Mouse (Mus musculus) C2C12 (cell line): ENCODE data around the gene Arap1. TPM values are rescaled to one million over a fixed set of nuclear protein-coding genes. Genes with fewer than 3 reads are reported as not detected.

Experiments used
- H3K27me3 ChIP-seq: one replicate; pipeline ENCODE4 v1.6.1; 2011; ENCODE audit not compliant: control insufficient read depth, insufficient read depth, insufficient read length
- H3K36me3 ChIP-seq: one replicate; pipeline ENCODE4 v1.6.1; 2011; ENCODE audit not compliant: control insufficient read depth, insufficient read depth
- H3K4me3 ChIP-seq: one replicate; pipeline ENCODE4 v1.5.1; 2011; ENCODE audit warnings: mild to moderate bottlenecking, control low read depth; ENCODE audit not compliant: poor library complexity, insufficient read depth, severe bottlenecking
- H3K79me2 ChIP-seq: one replicate; pipeline ENCODE4 v1.6.1; 2011; ENCODE audit not compliant: control insufficient read depth, insufficient read depth
- H3K79me3 ChIP-seq: one replicate; pipeline ENCODE4 v1.6.1; 2011; ENCODE audit warnings: low read depth, control low read depth
- H3ac ChIP-seq: one replicate; pipeline ENCODE3; 2011; ENCODE audit warnings: low read depth; ENCODE audit not compliant: control insufficient read depth, insufficient read length
- CEBPB ChIP-seq: IDR thresholded peaks from one replicate; pipeline ENCODE4 v1.6.1; 2011; ENCODE audit warnings: low read depth, mild to moderate bottlenecking, control low read depth, moderate library complexity
- CTCF ChIP-seq: IDR thresholded peaks from one replicate; pipeline ENCODE4 v1.5.1; 2011; ENCODE audit not compliant: control insufficient read depth, insufficient read depth, insufficient read length
- FOSL1 ChIP-seq: IDR thresholded peaks from one replicate; pipeline ENCODE4 v1.8.0; 2011; ENCODE audit warnings: mild to moderate bottlenecking, low read length; ENCODE audit not compliant: poor library complexity, insufficient read depth, severe bottlenecking
- MAX ChIP-seq: IDR thresholded peaks from one replicate; pipeline ENCODE4 v1.6.1; 2011; ENCODE audit warnings: mild to moderate bottlenecking, control low read depth
- MYOD1 ChIP-seq: IDR thresholded peaks from one replicate; pipeline ENCODE4 v1.6.1; 2011; ENCODE audit warnings: low read depth; ENCODE audit not compliant: control insufficient read depth, insufficient read length
- MYOG ChIP-seq: IDR thresholded peaks from one replicate; pipeline ENCODE4 v1.6.1; 2011; ENCODE audit not compliant: control insufficient read depth, insufficient read length; ENCODE audit errors: extremely low read depth
- USF1 ChIP-seq: IDR thresholded peaks from one replicate; pipeline ENCODE4 v1.6.1; 2011; ENCODE audit warnings: low read depth, mild to moderate bottlenecking, control low read depth, moderate library complexity
- polyA plus RNA-seq: library from polyadenylated mRNA; unstranded; fragments of >200 nt; fragmentation: generic; extraction: Trizol; gene quantifications from one replicate; pipeline ENCODE4 v1.2.1, GENCODE M21; 2012; ENCODE audit warnings: missing spikeins

Arap1 gene
- polyA plus RNA-seq, 1 experiment: 21.6 TPM

- no peak for TF ChIP-seq MYOD1
- TF ChIP-seq USF1: no peak
- TF ChIP-seq CTCF: no peak
- no peak for TF ChIP-seq MYOG
- no peak for TF ChIP-seq MAX
- TF ChIP-seq FOSL1: no peak
- no peak for TF ChIP-seq CEBPB
- no peaks in the 10 kb centered on the region for H3K27me3 ChIP-seq
- H3K79me3 ChIP-seq: no peaks in the 10 kb centered on the region
- no peak overlapping the region for H3ac ChIP-seq
- no peaks in the 10 kb centered on the region for H3K36me3 ChIP-seq
- H3K4me3 ChIP-seq: no peak overlapping the region
- no peaks in the 10 kb centered on the region for H3K79me2 ChIP-seq
These were observed 31.3 kb upstream of the Arap1 start for GRCm38 (mm10) chr7:101316591-101317001.

GRCm38 (mm10) chr7:101317014-101317413 is 30.9 kb upstream of the Arap1 start, which contains the start of gene Stard10:
Gene Stard10 (plus strand): TSS chr7:101317086.
- H3K79me2 ChIP-seq: no peaks in the 10 kb centered on the region
- no peaks in the 10 kb centered on the region for H3K36me3 ChIP-seq
- H3K4me3 ChIP-seq: no peak within 1 kb of the TSS
- no peak for TF ChIP-seq CEBPB
- no peak for TF ChIP-seq CTCF
- TF ChIP-seq USF1: no peak
- no peak for TF ChIP-seq MYOG
- TF ChIP-seq FOSL1: no peak
- no peak for TF ChIP-seq MAX
- TF ChIP-seq MYOD1: no peak
- no peaks in the 10 kb centered on the region for H3K79me3 ChIP-seq
- no peak within 1 kb of the TSS for H3ac ChIP-seq
- no peaks in the 10 kb centered on the region for H3K27me3 ChIP-seq

- TF ChIP-seq CEBPB (no peak), MYOD1 (no peak), MYOG (no peak), USF1 (no peak), FOSL1 (no peak), CTCF (no peak), MAX (no peak)
- Histone ChIP-seq H3K4me3 (no peak overlapping the region), H3K36me3 (no peaks in the 10 kb centered on the region), H3K79me2 (no peaks in the 10 kb centered on the region), H3K27me3 (no peaks in the 10 kb centered on the region), H3ac (no peak overlapping the region), H3K79me3 (no peaks in the 10 kb centered on the region)
These were observed 29.0 kb upstream of the Arap1 start for GRCm38 (mm10) chr7:101318848-101319247.

GRCm38 (mm10) chr7:101319796-101320195 is 28.1 kb upstream of the Arap1 start:
- H3K4me3 ChIP-seq: no peak overlapping the region
- H3K79me3 ChIP-seq: no peaks in the 10 kb centered on the region
- no peaks in the 10 kb centered on the region for H3K27me3 ChIP-seq
- no peak overlapping the region for H3ac ChIP-seq
- TF ChIP-seq CTCF (no peak), FOSL1 (no peak), MYOG (no peak), MYOD1 (no peak), USF1 (no peak), CEBPB (no peak), MAX (no peak)
- no peaks in the 10 kb centered on the region for H3K36me3 ChIP-seq
- no peaks in the 10 kb centered on the region for H3K79me2 ChIP-seq

GRCm38 (mm10) chr7:101320399-101321217 is 27.3 kb upstream of the Arap1 start:
- Histone ChIP-seq H3ac (no peak overlapping the region), H3K27me3 (no peaks in the 10 kb centered on the region), H3K79me2 (no peaks in the 10 kb centered on the region)

GRCm38 (mm10) chr7:101321218-101321827 is 26.5 kb upstream of the Arap1 start:
- no peaks in the 10 kb centered on the region for H3K79me2 ChIP-seq
- H3K27me3 ChIP-seq: no peaks in the 10 kb centered on the region
- peak overlapping the region; percentile 14 for H3K4me3 ChIP-seq
- H3ac ChIP-seq: peak overlapping the region; percentile 36
- no peak for TF ChIP-seq CTCF
- no peak for TF ChIP-seq USF1
- TF ChIP-seq CEBPB: no peak
- no peak for TF ChIP-seq FOSL1
- TF ChIP-seq MYOD1: no peak
- no peak for TF ChIP-seq MYOG
- TF ChIP-seq MAX: no peak
- no peaks in the 10 kb centered on the region for H3K79me3 ChIP-seq
- H3K36me3 ChIP-seq: no peaks in the 10 kb centered on the region

More at GRCm38 (mm10) chr7:101320399-101321217, 27.3 kb upstream of the Arap1 start:
- Histone ChIP-seq H3K79me3 (no peaks in the 10 kb centered on the region), H3K4me3 (peak overlapping the region; percentile 14), H3K36me3 (no peaks in the 10 kb centered on the region)
- no peak for TF ChIP-seq MAX
- no peak for TF ChIP-seq USF1
- no peak for TF ChIP-seq MYOG
- TF ChIP-seq CTCF: no peak
- no peak for TF ChIP-seq MYOD1
- TF ChIP-seq CEBPB: no peak
- TF ChIP-seq FOSL1: no peak
